Mouse (Mus musculus): ENCODE measurements around the gene Git1. TPM values are rescaled to one million over a fixed set of nuclear protein-coding genes. Genes with fewer than 3 reads are reported as not detected.

The Git1 gene
- polyA plus RNA-seq, 1 experiment: 53.2 TPM

DNA sequence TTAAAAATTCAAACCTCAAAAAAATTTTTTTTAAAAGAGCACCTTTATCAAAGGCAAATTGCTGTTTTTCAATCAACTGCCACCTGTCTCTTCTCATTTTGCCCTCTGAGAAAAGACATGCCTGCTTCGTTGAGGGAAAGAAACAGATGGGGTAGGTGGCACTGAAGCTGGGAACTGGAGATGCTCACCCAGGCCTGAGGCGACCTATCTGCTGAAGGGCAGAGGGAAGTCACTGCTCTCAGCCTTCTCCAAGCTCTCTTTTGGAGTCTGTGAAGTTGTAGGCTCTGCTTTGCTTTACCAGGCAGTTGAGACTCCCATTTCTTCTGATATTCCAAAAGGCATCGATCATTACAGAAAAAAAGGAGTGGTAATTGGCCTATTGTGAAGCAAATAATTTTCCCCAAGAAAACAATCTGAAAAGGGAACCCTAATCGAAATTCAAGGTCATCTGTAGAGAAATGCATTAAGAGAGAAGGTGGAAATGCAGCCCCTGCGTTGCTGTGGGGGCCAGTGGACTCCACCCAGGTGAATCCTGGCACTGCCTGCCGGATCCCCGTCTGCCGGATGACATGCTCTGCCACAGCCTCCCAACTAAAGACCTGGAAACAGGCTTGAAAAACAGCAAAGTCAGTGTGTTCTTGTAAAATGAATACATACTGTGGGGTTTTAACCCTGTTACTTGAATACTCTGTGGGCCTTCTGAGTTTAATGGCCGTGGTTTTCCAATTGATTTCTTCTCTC is 37.4 kb upstream of the Git1 start:
- Histone ChIP-seq H3K27me3 (replicated peaks; ENCODE audit: control insufficient read depth, insufficient read depth, low read length) (no peaks in the 10 kb centered on the region), H3K27ac (ENCODE audit: insufficient read depth, low read depth, low read length) (no peak overlapping the region), H3K36me3 (ENCODE audit: control insufficient read depth, insufficient read depth, low read length) (no peaks in the 10 kb centered on the region), H3K4me1 (ENCODE audit: control insufficient read depth, insufficient read depth, low read length) (no peaks in the 10 kb centered on the region; the same call in 1 of the 2 replicates), H3K4me3 (ENCODE audit: insufficient read depth, low read depth, low read length) (no peak overlapping the region)
- 88% methylated on average over 9 of the region's 9 CpGs for WGBS
- no peak for DNase-seq
- TF ChIP-seq CTCF (conservative IDR thresholded peaks at IDR 0.05; ENCODE audit: insufficient read depth, insufficient read length, low read depth, low read length): no peak
- TF ChIP-seq POLR2A (IDR thresholded peaks at IDR 0.05; ENCODE audit: low read depth, low read length): no peak

DNA sequence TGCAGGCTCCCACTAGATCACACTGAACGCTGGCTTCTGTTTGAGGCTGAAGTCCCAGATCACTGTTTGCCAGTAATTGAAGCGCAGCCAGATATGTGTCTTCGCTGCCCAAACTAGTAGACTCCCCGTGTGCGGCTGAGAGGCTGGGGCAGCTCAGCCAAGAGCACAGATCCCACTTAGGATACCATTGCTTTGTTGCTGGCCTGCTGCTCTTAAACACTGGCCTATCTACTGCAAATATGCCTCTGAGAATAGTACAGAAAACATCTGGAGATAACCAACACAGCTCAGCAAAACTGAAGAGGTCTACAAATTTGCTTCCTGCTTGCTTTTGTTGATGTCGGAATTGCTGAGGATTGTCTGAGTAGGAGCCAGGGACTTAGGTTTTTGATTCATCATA is 36.5 kb upstream of the Git1 start:
- Histone ChIP-seq H3K4me1 (ENCODE audit: control insufficient read depth, insufficient read depth, low read length) (peaks cover 2% of the 10 kb centered on the region; the same call in 1 of the 2 replicates), H3K4me3 (ENCODE audit: insufficient read depth, low read depth, low read length) (no peak overlapping the region), H3K36me3 (ENCODE audit: control insufficient read depth, insufficient read depth, low read length) (no peaks in the 10 kb centered on the region), H3K27ac (ENCODE audit: insufficient read depth, low read depth, low read length) (peak overlapping the region; percentile 63; the same call in 1 of the 2 replicates), H3K27me3 (replicated peaks; ENCODE audit: control insufficient read depth, insufficient read depth, low read length) (no peaks in the 10 kb centered on the region)
- 44% methylated on average over 6 of the region's 6 CpGs for WGBS
- no peak for TF ChIP-seq POLR2A (IDR thresholded peaks at IDR 0.05; ENCODE audit: low read depth, low read length)
- TF ChIP-seq CTCF (conservative IDR thresholded peaks at IDR 0.05; ENCODE audit: insufficient read depth, insufficient read length, low read depth, low read length): no peak
- DNase-seq: peak; percentile 67

DNA sequence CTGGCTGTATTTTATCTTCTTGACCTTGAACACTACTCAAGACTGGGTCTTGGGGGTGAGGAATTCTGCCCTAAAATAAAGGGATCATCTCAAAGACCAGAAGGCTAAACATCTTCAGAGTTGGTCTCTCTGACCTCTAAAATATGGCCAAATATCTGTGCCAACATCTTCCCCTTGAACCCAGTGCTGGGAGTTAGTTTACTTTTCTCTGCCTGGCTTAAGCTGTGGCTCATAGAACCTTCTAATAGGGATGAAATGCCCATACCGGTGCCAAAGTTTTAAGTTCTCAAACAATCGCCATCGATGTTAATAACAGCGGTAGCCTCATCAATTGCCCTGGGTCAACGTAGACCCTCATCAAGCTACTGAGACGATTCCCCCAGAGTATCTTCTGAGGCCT is 31.5 kb upstream of the Git1 start:
- peak overlapping the region; percentile 69 for H3K4me3 ChIP-seq (ENCODE audit: insufficient read depth, low read depth, low read length)
- H3K27ac ChIP-seq (ENCODE audit: insufficient read depth, low read depth, low read length): no peak overlapping the region
- no peak for TF ChIP-seq POLR2A (IDR thresholded peaks at IDR 0.05; ENCODE audit: low read depth, low read length)
- TF ChIP-seq CTCF (conservative IDR thresholded peaks at IDR 0.05; ENCODE audit: insufficient read depth, insufficient read length, low read depth, low read length): no peak
- peaks cover 5% of the 10 kb centered on the region; the same call in 1 of the 2 replicates for H3K4me1 ChIP-seq (ENCODE audit: control insufficient read depth, insufficient read depth, low read length)
- WGBS: 5% methylated on average over 6 of the region's 6 CpGs
- DNase-seq: no peak
- no peaks in the 10 kb centered on the region for H3K27me3 ChIP-seq (replicated peaks; ENCODE audit: control insufficient read depth, insufficient read depth, low read length)
- H3K36me3 ChIP-seq (ENCODE audit: control insufficient read depth, insufficient read depth, low read length): no peaks in the 10 kb centered on the region

DNA sequence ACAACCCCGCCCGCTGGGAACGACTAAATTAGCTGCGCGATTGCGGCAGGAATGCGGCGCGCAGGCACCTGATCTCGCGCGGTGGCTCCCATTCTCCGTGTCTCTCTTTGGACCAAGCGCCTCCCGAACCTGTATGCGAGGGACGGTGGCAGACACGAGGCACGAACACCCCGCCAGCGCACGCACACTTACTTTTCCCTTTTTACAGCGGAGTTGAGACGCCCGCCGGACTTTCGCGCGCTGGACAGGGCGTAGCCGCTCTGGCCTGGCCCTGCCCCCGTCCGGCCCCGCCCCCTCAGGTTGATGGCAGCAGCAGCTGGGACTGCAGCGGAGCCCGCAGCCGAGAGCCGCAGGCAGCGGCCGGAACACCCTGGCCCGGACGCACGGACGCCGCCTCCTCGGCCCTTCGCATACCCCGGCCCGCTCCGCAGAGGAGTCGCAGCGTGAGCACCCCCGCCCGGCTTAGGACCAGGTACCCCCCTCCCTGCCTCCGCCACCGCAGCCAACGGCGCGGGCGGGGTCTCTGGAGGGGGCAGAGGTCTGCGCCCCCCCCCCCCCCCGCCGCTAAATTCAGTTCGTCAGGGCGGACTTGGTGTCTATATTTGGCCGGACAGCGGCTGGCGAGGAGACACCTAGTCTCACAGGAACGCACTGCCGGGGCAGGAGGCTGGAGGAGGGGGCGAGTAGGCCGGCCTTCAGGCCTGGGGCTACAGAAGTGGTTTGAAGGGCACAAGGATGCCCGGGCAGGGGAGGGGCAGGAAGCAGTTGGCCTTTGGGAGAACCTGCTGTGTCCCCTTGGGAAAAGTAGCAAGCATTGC is 30.9 kb upstream of the Git1 start, which contains the start of gene Coro6:
TSS of gene Coro6 (plus strand) at position 129 of the 818 bp plus-strand sequence.
- H3K4me3 ChIP-seq (ENCODE audit: insufficient read depth, low read depth, low read length): peak within 1 kb of the TSS; percentile 69
- no peaks in the 10 kb centered on the region for H3K27me3 ChIP-seq (replicated peaks; ENCODE audit: control insufficient read depth, insufficient read depth, low read length)
- H3K27ac ChIP-seq (ENCODE audit: insufficient read depth, low read depth, low read length): no peak within 1 kb of the TSS
- 2% methylated on average over 72 of the region's 73 CpGs for WGBS
- TF ChIP-seq CTCF (conservative IDR thresholded peaks at IDR 0.05; ENCODE audit: insufficient read depth, insufficient read length, low read depth, low read length) (no peak), POLR2A (IDR thresholded peaks at IDR 0.05; ENCODE audit: low read depth, low read length) (no peak)
- no peaks in the 10 kb centered on the region for H3K36me3 ChIP-seq (ENCODE audit: control insufficient read depth, insufficient read depth, low read length)
- H3K4me1 ChIP-seq (ENCODE audit: control insufficient read depth, insufficient read depth, low read length): peaks cover 5% of the 10 kb centered on the region; the same call in 1 of the 2 replicates
- DNase-seq: peak; percentile 88

DNA sequence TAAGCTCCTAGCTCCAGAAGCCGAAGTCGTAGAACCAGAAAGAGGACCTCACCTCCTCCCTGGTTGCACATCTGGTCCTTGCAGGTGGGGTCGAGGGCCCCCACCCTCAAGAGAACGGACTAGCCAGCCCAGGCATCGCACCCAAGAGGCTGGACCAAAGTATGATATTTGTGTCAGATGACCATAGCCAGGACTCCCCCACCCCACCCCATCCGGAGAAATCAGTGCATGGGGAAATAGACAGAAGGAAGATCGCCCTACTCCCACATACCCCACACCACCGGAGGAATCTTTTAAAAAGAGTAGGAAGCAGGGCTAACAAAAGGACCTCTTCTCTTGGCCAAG is 30.3 kb upstream of the Git1 start:
- WGBS: 45% methylated on average over 8 of the region's 8 CpGs
- Histone ChIP-seq H3K27me3 (replicated peaks; ENCODE audit: control insufficient read depth, insufficient read depth, low read length) (no peaks in the 10 kb centered on the region), H3K27ac (ENCODE audit: insufficient read depth, low read depth, low read length) (no peak overlapping the region), H3K36me3 (ENCODE audit: control insufficient read depth, insufficient read depth, low read length) (no peaks in the 10 kb centered on the region), H3K4me3 (ENCODE audit: insufficient read depth, low read depth, low read length) (peak overlapping the region; percentile 69; the same call in 1 of the 2 replicates), H3K4me1 (ENCODE audit: control insufficient read depth, insufficient read depth, low read length) (peaks cover 5% of the 10 kb centered on the region; the same call in 1 of the 2 replicates)
- no peak for TF ChIP-seq POLR2A (IDR thresholded peaks at IDR 0.05; ENCODE audit: low read depth, low read length)
- no peak for TF ChIP-seq CTCF (conservative IDR thresholded peaks at IDR 0.05; ENCODE audit: insufficient read depth, insufficient read length, low read depth, low read length)
- DNase-seq: no peak

DNA sequence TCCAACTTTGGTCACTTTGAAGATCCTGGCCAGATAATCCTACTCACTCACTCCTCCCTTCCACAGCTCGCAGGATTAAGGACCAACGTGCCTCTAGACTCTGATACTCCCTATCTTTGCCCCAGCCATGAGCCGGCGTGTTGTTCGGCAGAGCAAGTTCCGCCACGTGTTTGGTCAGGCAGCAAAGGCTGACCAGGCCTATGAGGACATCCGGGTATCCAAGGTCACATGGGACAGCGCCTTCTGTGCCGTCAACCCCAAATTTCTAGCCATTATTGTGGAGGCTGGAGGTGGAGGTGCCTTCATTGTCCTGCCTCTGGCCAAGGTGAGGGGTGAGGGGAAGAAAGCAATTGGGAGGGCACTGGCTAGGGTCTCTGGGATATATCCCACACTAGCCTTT is 29.6 kb upstream of the Git1 start:
- 78% methylated on average over 10 of the region's 10 CpGs for WGBS
- Histone ChIP-seq H3K36me3 (ENCODE audit: control insufficient read depth, insufficient read depth, low read length) (no peaks in the 10 kb centered on the region), H3K27ac (ENCODE audit: insufficient read depth, low read depth, low read length) (no peak overlapping the region), H3K4me3 (ENCODE audit: insufficient read depth, low read depth, low read length) (no peak overlapping the region), H3K27me3 (replicated peaks; ENCODE audit: control insufficient read depth, insufficient read depth, low read length) (no peaks in the 10 kb centered on the region), H3K4me1 (ENCODE audit: control insufficient read depth, insufficient read depth, low read length) (peaks cover 5% of the 10 kb centered on the region; the same call in 1 of the 2 replicates)
- TF ChIP-seq POLR2A (IDR thresholded peaks at IDR 0.05; ENCODE audit: low read depth, low read length): no peak
- no peak for TF ChIP-seq CTCF (conservative IDR thresholded peaks at IDR 0.05; ENCODE audit: insufficient read depth, insufficient read length, low read depth, low read length)
- DNase-seq: no peak

DNA sequence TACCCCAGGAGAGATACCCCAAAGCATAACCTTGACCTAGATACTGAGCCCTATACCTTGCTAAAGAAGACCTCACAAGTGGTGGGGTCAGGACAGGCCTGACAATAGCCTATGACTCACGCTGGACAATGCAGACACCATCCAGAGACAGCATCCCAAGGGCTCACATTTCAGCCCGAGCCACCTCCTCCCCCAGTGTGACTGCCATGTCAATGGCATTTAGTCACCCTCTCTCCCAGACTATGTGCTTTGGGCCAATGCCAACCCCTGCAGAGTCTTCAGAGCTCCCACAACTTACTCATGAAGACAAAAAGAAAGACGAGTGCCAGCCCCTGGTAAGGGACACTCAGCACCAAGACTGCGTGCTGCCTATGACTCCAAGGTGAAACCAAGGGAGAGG is 28.7 kb upstream of the Git1 start:
- 70% methylated on average over 4 of the region's 4 CpGs for WGBS
- no peak for DNase-seq
- H3K4me3 ChIP-seq (ENCODE audit: insufficient read depth, low read depth, low read length): no peak overlapping the region
- H3K36me3 ChIP-seq (ENCODE audit: control insufficient read depth, insufficient read depth, low read length): no peaks in the 10 kb centered on the region
- TF ChIP-seq CTCF (conservative IDR thresholded peaks at IDR 0.05; ENCODE audit: insufficient read depth, insufficient read length, low read depth, low read length) (no peak), POLR2A (IDR thresholded peaks at IDR 0.05; ENCODE audit: low read depth, low read length) (no peak)
- no peak overlapping the region for H3K27ac ChIP-seq (ENCODE audit: insufficient read depth, low read depth, low read length)
- peaks cover 5% of the 10 kb centered on the region; the same call in 1 of the 2 replicates for H3K4me1 ChIP-seq (ENCODE audit: control insufficient read depth, insufficient read depth, low read length)
- H3K27me3 ChIP-seq (replicated peaks; ENCODE audit: control insufficient read depth, insufficient read depth, low read length): no peaks in the 10 kb centered on the region
